Mouse (Mus musculus): ENCODE measurements around the gene Hnrnpab. TPM values are rescaled to one million over a fixed set of nuclear protein-coding genes. Genes with fewer than 3 reads are reported as not detected.

The Hnrnpab gene
- total and polyA plus RNA-seq, 3 experiments, result 184 to 1,104 (median 894) TPM

DNA sequence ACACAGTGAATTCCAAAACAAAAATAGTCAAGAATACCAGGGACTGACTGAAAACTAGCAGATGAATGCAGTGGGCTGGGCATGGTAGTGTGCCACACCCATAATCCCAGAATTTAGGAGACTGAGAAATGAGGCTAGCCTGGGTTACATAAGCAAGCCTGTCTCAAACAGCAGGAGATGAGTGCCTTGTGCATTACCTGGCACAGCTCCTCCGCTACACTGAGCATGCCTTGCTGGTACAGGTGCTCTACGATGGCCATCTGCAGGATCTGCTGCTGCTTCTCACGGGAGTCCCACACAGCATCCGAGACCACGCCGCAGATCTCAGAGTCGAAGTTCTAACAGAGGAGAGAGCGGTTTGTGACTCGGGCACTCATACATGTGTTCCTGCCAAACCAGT lies 20.8 kb upstream of the Hnrnpab start:
- H3K9ac ChIP-seq (ENCODE audit: control insufficient read depth, low read depth, low read length, poor library complexity, severe bottlenecking), result no peak overlapping the region
- H3K27ac ChIP-seq (ENCODE audit: control insufficient read depth, low read depth, low read length), result no peak overlapping the region
- H3K4me1 ChIP-seq (ENCODE audit: control insufficient read depth in 1 of 2, insufficient read depth in 2 of 2, low read length in 2 of 2), result peaks cover 7 to 42% of the 10 kb centered on the region in 2 experiments; a peak in 3 of 4 replicates
- no peaks in the 10 kb centered on the region for H3K27me3 ChIP-seq (ENCODE audit: control insufficient read depth in 1 of 2, insufficient read depth in 2 of 2, low read length in 2 of 2)
- DNase-seq (ENCODE audit: low read depth, low spot score), result no peak
- no peaks in the 10 kb centered on the region for H3K9me3 ChIP-seq (replicated peaks; ENCODE audit: insufficient read depth, low read length)
- peaks cover 16 to 46% of the 10 kb centered on the region in 2 experiments for H3K36me3 ChIP-seq (ENCODE audit: control insufficient read depth in 1 of 2, insufficient read depth in 2 of 2, low read length in 2 of 2)
- no peak overlapping the region for H3K4me3 ChIP-seq (ENCODE audit: control insufficient read depth in 1 of 2, insufficient read depth in 1 of 2, low read depth in 2 of 2, low read length in 2 of 2)
- H3K79me2 ChIP-seq (ENCODE audit: control insufficient read depth, insufficient read depth, low read length, poor library complexity), result peaks cover 17% of the 10 kb centered on the region
- no peak; the same call in 1 of the 2 replicates for TF ChIP-seq NELFE (IDR thresholded peaks at IDR 0.05; ENCODE audit: low read depth, low read length)
- TF ChIP-seq TAL1 (IDR thresholded peaks at IDR 0.05; ENCODE audit: low read length), result no peak
- no peak for TF ChIP-seq CHD2 (IDR thresholded peaks at IDR 0.05; ENCODE audit: low read length)
- TF ChIP-seq ZKSCAN1 (IDR thresholded peaks at IDR 0.05; ENCODE audit: low read depth, low read length), result no peak
- no peak for TF ChIP-seq MXI1 (IDR thresholded peaks at IDR 0.05; ENCODE audit: low read depth, low read length)
- TF ChIP-seq ETS1 (IDR thresholded peaks at IDR 0.05; ENCODE audit: low read depth, low read length), result no peak
- TF ChIP-seq TCF12 (IDR thresholded peaks at IDR 0.05; ENCODE audit: low read depth, low read length), result no peak
- no peak for TF ChIP-seq ZMIZ1 (IDR thresholded peaks at IDR 0.05; ENCODE audit: low read depth, low read length)
- TF ChIP-seq MEF2A (IDR thresholded peaks at IDR 0.05; ENCODE audit: extremely low read depth, insufficient replicate concordance, low read depth, low read length, poor library complexity, severe bottlenecking), result no peak
- TF ChIP-seq SIN3A (IDR thresholded peaks at IDR 0.05; ENCODE audit: low read length), result no peak
- TF ChIP-seq POLR2AphosphoS2 (IDR thresholded peaks at IDR 0.05; ENCODE audit: low read length), result no peak
- TF ChIP-seq MYC (IDR thresholded peaks at IDR 0.05; ENCODE audit: low read depth, low read length), result no peak
- TF ChIP-seq RCOR1 (IDR thresholded peaks at IDR 0.05; ENCODE audit: low read depth, low read length), result no peak
- TF ChIP-seq CTCF (IDR thresholded peaks at IDR 0.05 in 2 of 3, conservative IDR thresholded peaks at IDR 0.05 in 1 of 3; ENCODE audit: control insufficient read depth in 1 of 3, insufficient read depth in 1 of 3, low read depth in 2 of 3, low read length in 3 of 3, poor library complexity in 1 of 3, severe bottlenecking in 1 of 3), result no peak

GRCm38 (mm10) chr11:51625187-51625820 lies 18.7 kb upstream of the Hnrnpab start:
- H3K27ac ChIP-seq (ENCODE audit: control insufficient read depth, low read depth, low read length), result peak overlapping the region; percentile 66
- no peaks in the 10 kb centered on the region for H3K9me3 ChIP-seq (replicated peaks; ENCODE audit: insufficient read depth, low read length)
- DNase-seq (ENCODE audit: low read depth, low spot score), result peak; percentile 97
- peaks cover 25% of the 10 kb centered on the region for H3K79me2 ChIP-seq (ENCODE audit: control insufficient read depth, insufficient read depth, low read length, poor library complexity)
- H3K4me3 ChIP-seq (ENCODE audit: control insufficient read depth in 1 of 2, insufficient read depth in 1 of 2, low read depth in 2 of 2, low read length in 2 of 2), result no peak overlapping the region
- H3K4me1 ChIP-seq (ENCODE audit: control insufficient read depth in 1 of 2, insufficient read depth in 2 of 2, low read length in 2 of 2), result peaks cover 10 to 43% of the 10 kb centered on the region in 2 experiments; a peak in 3 of 4 replicates
- H3K9ac ChIP-seq (ENCODE audit: control insufficient read depth, low read depth, low read length, poor library complexity, severe bottlenecking), result peak overlapping the region; percentile 8
- peaks cover 17 to 51% of the 10 kb centered on the region in 2 experiments for H3K36me3 ChIP-seq (ENCODE audit: control insufficient read depth in 1 of 2, insufficient read depth in 2 of 2, low read length in 2 of 2)
- no peaks in the 10 kb centered on the region for H3K27me3 ChIP-seq (ENCODE audit: control insufficient read depth in 1 of 2, insufficient read depth in 2 of 2, low read length in 2 of 2)
- no peak for TF ChIP-seq HCFC1 (IDR thresholded peaks at IDR 0.05; ENCODE audit: low read depth, low read length)
- no peak for TF ChIP-seq NRF1 (IDR thresholded peaks at IDR 0.05; ENCODE audit: insufficient read depth, low read depth, low read length, poor library complexity, severe bottlenecking)
- TF ChIP-seq MAX (IDR thresholded peaks at IDR 0.05; ENCODE audit: low read length), result 0 out of 2 replicates have a peak, but pooled peaks have one; percentile 29
- TF ChIP-seq E2F4 (IDR thresholded peaks at IDR 0.05; ENCODE audit: borderline replicate concordance, low read depth, low read length), result no peak
- no peak for TF ChIP-seq ZKSCAN1 (IDR thresholded peaks at IDR 0.05; ENCODE audit: low read depth, low read length)
- TF ChIP-seq KAT2A (conservative IDR thresholded peaks at IDR 0.05; ENCODE audit: low read depth, low read length), result no peak
- TF ChIP-seq RAD21 (IDR thresholded peaks at IDR 0.05; ENCODE audit: low read depth, low read length), result no peak
- TF ChIP-seq MEF2A (IDR thresholded peaks at IDR 0.05; ENCODE audit: extremely low read depth, insufficient replicate concordance, low read depth, low read length, poor library complexity, severe bottlenecking), result no peak
- TF ChIP-seq BHLHE40 (IDR thresholded peaks at IDR 0.05; ENCODE audit: borderline replicate concordance, low read depth, low read length), result peak; percentile 35; the same call in 1 of the 2 replicates
- TF ChIP-seq MAFK (IDR thresholded peaks at IDR 0.05; ENCODE audit: borderline replicate concordance, low read depth, low read length), result peak; percentile 86
- TF ChIP-seq ZNF384 (IDR thresholded peaks at IDR 0.05; ENCODE audit: low read depth, low read length), result no peak
- peak; percentile 72 for TF ChIP-seq MXI1 (IDR thresholded peaks at IDR 0.05; ENCODE audit: low read depth, low read length)
- TF ChIP-seq TBP (IDR thresholded peaks at IDR 0.05; ENCODE audit: low read depth, low read length), result peak; percentile 99
- 0 out of 2 replicates have a peak, but pooled peaks have one; percentile 59 for TF ChIP-seq MAZ (IDR thresholded peaks at IDR 0.05; ENCODE audit: low read depth, low read length)
- peak; percentile 97 for TF ChIP-seq GABPA (IDR thresholded peaks at IDR 0.05; ENCODE audit: low read depth, low read length)
- peak; percentile 24; the same call in 1 of the 2 replicates for TF ChIP-seq RCOR1 (IDR thresholded peaks at IDR 0.05; ENCODE audit: low read depth, low read length)
- no peak for TF ChIP-seq USF2 (IDR thresholded peaks at IDR 0.05; ENCODE audit: borderline replicate concordance in 1 of 2, insufficient read depth in 1 of 2, low read depth in 1 of 2, low read length in 2 of 2)
- TF ChIP-seq ZC3H11A (IDR thresholded peaks at IDR 0.05; ENCODE audit: low read depth, low read length), result no peak
- TF ChIP-seq MYB (IDR thresholded peaks at IDR 0.05; ENCODE audit: low read depth, low read length), result no peak; the same call in 1 of the 2 replicates
- TF ChIP-seq CTCF (IDR thresholded peaks at IDR 0.05 in 2 of 3, conservative IDR thresholded peaks at IDR 0.05 in 1 of 3; ENCODE audit: control insufficient read depth in 1 of 3, insufficient read depth in 1 of 3, low read depth in 2 of 3, low read length in 3 of 3, poor library complexity in 1 of 3, severe bottlenecking in 1 of 3), result no peak
- no peak for TF ChIP-seq CHD2 (IDR thresholded peaks at IDR 0.05; ENCODE audit: low read length)

All from MEL (cell line).